Mouse (Mus musculus) lung, postnatal 0 days (tissue): ENCODE results near the gene Atp6v1d.

ENCODE experiments used
- CTCF ChIP-seq: IDR thresholded peaks from 2 replicates; pipeline ENCODE4 v1.5.1; 2016; ENCODE audit warnings: antibody characterized with exemption, mild to moderate bottlenecking
- EP300 ChIP-seq: IDR thresholded peaks from 2 replicates; pipeline ENCODE4 v1.6.1; 2016; ENCODE audit warnings: antibody characterized with exemption, mild to moderate bottlenecking, control low read depth

- TF ChIP-seq CTCF, result no peak
- no peak for TF ChIP-seq EP300
Observed at GRCm38 (mm10) chr12:78834496-78834895, 26.9 kb downstream of the Atp6v1d start.
